Mouse (Mus musculus): ENCODE measurements at regions not wholly inside any gene's neighbourhood (a gene's known extent, or its start where the extent isn't known, plus 50 kb on each side); places are given as distances from the start of the nearest gene placed in this dataset.

DNA sequence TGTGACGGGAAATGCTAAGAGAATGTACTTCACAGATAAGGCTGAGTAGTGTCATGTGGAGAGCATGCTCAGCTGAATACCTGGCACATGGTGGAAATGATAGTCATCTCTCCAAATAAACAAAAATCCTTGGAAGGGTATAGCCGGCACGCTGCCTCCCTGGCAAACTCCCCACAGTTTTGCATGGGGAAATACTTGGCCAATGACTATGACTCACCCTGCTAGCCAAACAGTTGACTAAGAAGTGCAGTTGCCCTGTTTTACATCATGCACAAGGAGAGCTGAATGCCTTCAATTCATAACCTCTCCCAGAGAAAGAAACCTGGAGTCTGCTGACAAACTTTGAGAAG lies 183.2 kb upstream of the Fmr1 start:
- no peaks in the 10 kb centered on the region for H3K79me2 ChIP-seq (replicated peaks; ENCODE audit: control insufficient read depth, extremely low read depth, insufficient read depth, poor library complexity, severe bottlenecking)
- no peaks in the 10 kb centered on the region for H3K4me1 ChIP-seq (ENCODE audit: control insufficient read depth in 1 of 2, insufficient read depth in 2 of 2)
- H3K36me3 ChIP-seq (replicated peaks in 1 of 2; ENCODE audit: control insufficient read depth in 1 of 2, insufficient read depth in 1 of 2, low read length in 1 of 2) = no peaks in the 10 kb centered on the region
- no peak for DNase-seq (ENCODE audit: extremely low read depth)
- no peak overlapping the region for H3K4me3 ChIP-seq (replicated peaks in 1 of 3; ENCODE audit: low read depth in 2 of 3, low read length in 2 of 3, poor library complexity in 1 of 3)
- TF ChIP-seq ETS1 (conservative IDR thresholded peaks at IDR 0.05; ENCODE audit: low read depth, low read length) (no peak), NELFE (IDR thresholded peaks at IDR 0.05; ENCODE audit: low read depth, low read length) (no peak), SIN3A (IDR thresholded peaks at IDR 0.05; ENCODE audit: low read length) (no peak), CHD1 (IDR thresholded peaks at IDR 0.05; ENCODE audit: low read depth, low read length) (no peak), IRF4 (IDR thresholded peaks at IDR 0.05; ENCODE audit: low read depth, low read length) (no peak), NRF1 (IDR thresholded peaks at IDR 0.05; ENCODE audit: low read depth, low read length) (no peak), BHLHE40 (IDR thresholded peaks at IDR 0.05; ENCODE audit: low read depth, low read length) (no peak)
- in situ Hi-C loops (cut with MboI; ENCODE audit: low pct_ligation_motif_present, low pct_unique_long_range_greater_than_20kb, low sequenced_read_pairs) = no loop called here
- H3K27me3 ChIP-seq (replicated peaks) = no peaks in the 10 kb centered on the region
- H3K27ac ChIP-seq (ENCODE audit: insufficient read depth, low read depth) = no peak overlapping the region
- no peaks in the 10 kb centered on the region for H3K9me3 ChIP-seq (replicated peaks; ENCODE audit: low read length)
- dilution Hi-C loops (cut with MboI; ENCODE audit: extremely low pct_ligation_motif_present, extremely low pct_unique_long_range_greater_than_20kb, low sequenced_read_pairs) = no loop called here
- H3K4me2 ChIP-seq (ENCODE audit: insufficient read depth, low read depth, poor library complexity, severe bottlenecking) = no peak overlapping the region
- no peak overlapping the region for H3K9ac ChIP-seq (ENCODE audit: insufficient read depth, low read depth)

DNA sequence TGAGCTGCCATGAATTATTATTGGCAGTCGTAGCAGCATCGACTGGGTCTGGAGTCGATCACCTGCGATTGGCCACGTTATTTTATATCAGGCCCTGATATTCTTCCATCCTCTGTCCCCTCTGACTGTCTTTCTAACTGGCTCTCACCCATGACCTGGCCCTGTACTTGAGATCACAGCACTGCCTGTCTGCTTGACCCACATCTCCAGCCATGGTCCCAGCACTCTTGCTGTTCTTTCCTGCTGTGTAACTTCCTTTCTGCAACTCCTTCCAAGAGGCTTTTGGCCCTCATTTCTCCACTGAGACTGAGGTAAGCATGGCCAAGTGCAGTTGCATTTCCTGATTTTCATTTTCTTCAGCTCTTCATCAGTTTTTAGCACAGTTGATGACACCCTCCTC lies 182.6 kb upstream of the Fmr1 start:
- Histone ChIP-seq H3K36me3 (replicated peaks in 1 of 2; ENCODE audit: control insufficient read depth in 1 of 2, insufficient read depth in 1 of 2, low read length in 1 of 2) (no peaks in the 10 kb centered on the region), H3K9me3 (replicated peaks; ENCODE audit: low read length) (no peaks in the 10 kb centered on the region), H3K4me2 (ENCODE audit: insufficient read depth, low read depth, poor library complexity, severe bottlenecking) (no peak overlapping the region), H3K27ac (ENCODE audit: insufficient read depth, low read depth) (no peak overlapping the region), H3K27me3 (replicated peaks) (no peaks in the 10 kb centered on the region), H3K9ac (ENCODE audit: insufficient read depth, low read depth) (no peak overlapping the region), H3K4me1 (ENCODE audit: control insufficient read depth in 1 of 2, insufficient read depth in 2 of 2) (no peaks in the 10 kb centered on the region), H3K4me3 (replicated peaks in 1 of 3; ENCODE audit: low read depth in 2 of 3, low read length in 2 of 3, poor library complexity in 1 of 3) (no peak overlapping the region), H3K79me2 (replicated peaks; ENCODE audit: control insufficient read depth, extremely low read depth, insufficient read depth, poor library complexity, severe bottlenecking) (no peaks in the 10 kb centered on the region)
- no peak for TF ChIP-seq TBP (conservative IDR thresholded peaks at IDR 0.05; ENCODE audit: low read depth, low read length)
- no peak for TF ChIP-seq EP300 (IDR thresholded peaks at IDR 0.05; ENCODE audit: low read length)
- in situ Hi-C loops (cut with MboI; ENCODE audit: low pct_ligation_motif_present, low pct_unique_long_range_greater_than_20kb, low sequenced_read_pairs) = no loop called here
- no peak for DNase-seq (ENCODE audit: extremely low read depth)
- dilution Hi-C loops (cut with MboI; ENCODE audit: extremely low pct_ligation_motif_present, extremely low pct_unique_long_range_greater_than_20kb, low sequenced_read_pairs) = no loop called here

DNA sequence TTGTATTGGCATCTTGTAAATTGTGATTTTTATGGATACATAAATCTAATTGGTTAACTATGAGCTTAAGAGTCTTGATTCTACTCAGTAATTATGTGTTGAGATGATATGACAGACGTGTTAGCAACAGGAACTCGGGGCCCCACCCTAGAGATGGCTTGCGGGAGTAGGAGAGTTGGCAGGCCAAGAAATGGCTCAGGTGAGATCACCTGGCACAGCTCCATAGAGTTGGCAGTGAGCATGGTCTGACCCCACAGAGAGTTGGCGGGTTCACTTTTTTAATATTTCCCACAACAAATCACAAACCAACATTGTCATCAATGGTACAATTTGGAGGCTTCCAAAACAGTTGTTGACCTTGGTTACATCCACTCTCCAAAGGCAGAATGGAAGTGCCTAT lies 180.5 kb upstream of the Fmr1 start:
- no peaks in the 10 kb centered on the region for H3K36me3 ChIP-seq (replicated peaks in 1 of 2; ENCODE audit: control insufficient read depth in 1 of 2, insufficient read depth in 1 of 2, low read length in 1 of 2)
- H3K9me3 ChIP-seq (replicated peaks; ENCODE audit: low read length) = no peaks in the 10 kb centered on the region
- no peak overlapping the region for H3K9ac ChIP-seq (ENCODE audit: insufficient read depth, low read depth)
- H3K4me1 ChIP-seq (ENCODE audit: control insufficient read depth in 1 of 2, insufficient read depth in 2 of 2) = no peaks in the 10 kb centered on the region
- no peaks in the 10 kb centered on the region for H3K79me2 ChIP-seq (replicated peaks; ENCODE audit: control insufficient read depth, extremely low read depth, insufficient read depth, poor library complexity, severe bottlenecking)
- in situ Hi-C loops (cut with MboI; ENCODE audit: low pct_ligation_motif_present, low pct_unique_long_range_greater_than_20kb, low sequenced_read_pairs) = no loop called here
- H3K4me3 ChIP-seq (replicated peaks in 1 of 3; ENCODE audit: low read depth in 2 of 3, low read length in 2 of 3, poor library complexity in 1 of 3) = no peak overlapping the region
- DNase-seq (ENCODE audit: extremely low read depth) = no peak
- dilution Hi-C loops (cut with MboI; ENCODE audit: extremely low pct_ligation_motif_present, extremely low pct_unique_long_range_greater_than_20kb, low sequenced_read_pairs) = no loop called here
- no peaks in the 10 kb centered on the region for H3K27me3 ChIP-seq (replicated peaks)
- no peak overlapping the region for H3K4me2 ChIP-seq (ENCODE audit: insufficient read depth, low read depth, poor library complexity, severe bottlenecking)
- TF ChIP-seq NRF1 (IDR thresholded peaks at IDR 0.05; ENCODE audit: low read depth, low read length) = no peak
- no peak for TF ChIP-seq KAT2A (IDR thresholded peaks at IDR 0.05; ENCODE audit: insufficient replicate concordance, low read length)
- no peak for TF ChIP-seq TBP (conservative IDR thresholded peaks at IDR 0.05; ENCODE audit: low read depth, low read length)
- no peak for TF ChIP-seq BHLHE40 (IDR thresholded peaks at IDR 0.05; ENCODE audit: low read depth, low read length)
- TF ChIP-seq USF2 (conservative IDR thresholded peaks at IDR 0.05; ENCODE audit: low read depth, low read length) = no peak
- no peak for TF ChIP-seq MYC (IDR thresholded peaks at IDR 0.05; ENCODE audit: low read depth, low read length)
- no peak for TF ChIP-seq MEF2A (IDR thresholded peaks at IDR 0.05; ENCODE audit: borderline replicate concordance, low read depth, low read length)
- no peak for TF ChIP-seq JUND (conservative IDR thresholded peaks at IDR 0.05; ENCODE audit: low read depth, low read length)
- TF ChIP-seq CTCF (conservative IDR thresholded peaks at IDR 0.05 in 1 of 2, IDR thresholded peaks at IDR 0.05 in 1 of 2; ENCODE audit: low read depth in 2 of 2, low read length in 2 of 2) = no peak
- no peak overlapping the region for H3K27ac ChIP-seq (ENCODE audit: insufficient read depth, low read depth)

Data from CH12.LX (cell line).